Mouse (Mus musculus): ENCODE measurements around the gene Pax4.

The Pax4 gene

DNA sequence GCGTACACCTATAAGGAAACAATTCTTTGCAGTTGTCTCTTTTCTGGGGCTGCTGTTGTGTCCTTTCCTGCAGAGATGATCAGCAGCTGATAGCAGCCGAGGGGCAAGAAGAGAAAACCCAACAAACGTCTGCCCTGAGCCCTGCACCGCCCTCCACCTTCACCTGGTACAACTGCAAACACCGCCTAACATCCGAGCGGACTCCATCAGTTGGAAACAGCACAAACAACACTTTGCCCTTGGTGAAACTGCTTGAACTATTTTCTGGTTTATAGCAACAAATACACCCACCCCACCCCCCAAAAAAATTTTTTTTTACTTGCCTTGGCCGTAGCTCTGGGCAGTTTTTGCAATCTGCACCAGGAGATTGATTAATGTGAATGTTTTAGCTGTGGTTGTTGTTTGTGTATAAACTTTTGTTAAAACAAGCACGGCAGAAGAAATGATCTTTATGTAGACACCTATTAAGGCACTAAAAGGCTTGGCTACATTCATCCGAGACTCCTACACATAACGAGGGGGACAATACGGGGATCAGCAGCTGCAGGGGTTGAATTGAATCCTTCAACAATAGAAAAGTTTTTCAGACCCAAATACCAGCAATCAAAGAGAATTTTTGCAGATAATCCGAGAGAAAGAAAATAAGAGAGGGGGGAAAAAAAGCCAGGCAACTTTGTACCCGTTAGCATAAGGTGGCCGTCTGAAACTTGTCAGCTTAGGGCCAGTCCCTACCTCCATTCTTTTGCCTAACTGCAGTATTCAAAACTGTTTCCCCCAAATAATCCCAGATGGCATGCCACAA is 52.9 kb downstream of the Pax4 start:
- no peak for DNase-seq

All from kidney, postnatal 4 days (tissue).